Mouse (Mus musculus): ENCODE results near the gene Cd40. TPM values are rescaled to one million over a fixed set of nuclear protein-coding genes. Genes with fewer than 3 reads are reported as not detected.

Gene Cd40
- polyA plus RNA-seq, 1 experiment from 2014 or later, result 6.4 TPM

DNA sequence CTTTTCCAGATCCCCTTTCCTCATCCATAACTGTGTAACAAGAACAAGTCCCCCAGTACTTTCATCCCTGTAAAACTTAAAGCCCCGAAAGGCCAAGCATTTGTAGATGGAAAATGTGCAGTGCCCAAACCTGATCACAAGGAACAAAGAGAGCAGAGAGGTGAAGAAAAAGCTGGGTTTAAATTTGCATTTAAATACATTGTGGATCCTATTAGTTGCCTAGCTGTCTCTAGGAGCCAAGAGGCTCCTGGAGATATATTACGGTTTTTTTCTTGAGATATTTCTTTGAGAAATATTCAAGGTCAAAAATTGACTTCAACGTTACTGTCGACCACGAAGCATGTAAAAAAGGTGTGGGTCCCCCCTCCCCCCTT, 20.4 kb upstream of the Cd40 start:
- H3K36me3 ChIP-seq, result peaks cover 9% of the 10 kb centered on the region
- no peaks in the 10 kb centered on the region for H3K27me3 ChIP-seq (ENCODE audit: low read depth, poor library complexity, severe bottlenecking)
- no peaks in the 10 kb centered on the region for H3K9me3 ChIP-seq (replicated peaks)
- 32% methylated on average over 5 of the region's 5 CpGs for WGBS
- H3K4me1 ChIP-seq, result peaks cover 46% of the 10 kb centered on the region
- H3K4me3 ChIP-seq, result peak overlapping the region; percentile 92
- peak overlapping the region; percentile 100 for H3K27ac ChIP-seq (replicated peaks)
- no peak for DNase-seq (ENCODE audit: low spot score)

DNA sequence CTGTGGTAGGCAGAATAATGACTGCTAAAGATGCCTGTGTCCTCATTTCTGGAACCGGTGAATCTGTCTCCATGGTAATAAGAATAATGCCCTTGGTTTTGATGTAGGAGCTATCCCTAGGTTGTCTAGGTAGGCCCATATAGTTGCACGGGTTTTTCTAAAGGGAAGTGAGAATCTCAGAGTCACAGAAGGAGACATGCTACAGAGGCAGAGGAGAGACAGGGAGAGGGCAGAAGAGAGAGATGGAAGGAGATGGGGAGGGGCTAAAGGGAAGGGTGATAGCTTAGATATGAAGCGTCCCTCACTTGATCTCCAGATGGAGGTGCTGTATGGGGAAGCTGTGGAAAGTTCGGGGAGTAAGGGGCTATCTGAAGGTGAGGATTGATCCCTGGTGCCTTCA, 18.0 kb upstream of the Cd40 start:
- peaks cover 33% of the 10 kb centered on the region for H3K4me1 ChIP-seq
- H3K9me3 ChIP-seq (replicated peaks), result no peaks in the 10 kb centered on the region
- no peaks in the 10 kb centered on the region for H3K36me3 ChIP-seq
- no peak overlapping the region; the same call in 1 of the 2 replicates for H3K27ac ChIP-seq (replicated peaks)
- H3K27me3 ChIP-seq (ENCODE audit: low read depth, poor library complexity, severe bottlenecking), result peaks cover 19% of the 10 kb centered on the region
- 69% methylated on average over 4 of the region's 4 CpGs for WGBS
- H3K4me3 ChIP-seq, result no peak overlapping the region
- no peak for DNase-seq (ENCODE audit: low spot score)

- no peak overlapping the region for H3K4me3 ChIP-seq
- 79% methylated on average over 5 of the region's 5 CpGs for WGBS
- peaks cover 29% of the 10 kb centered on the region for H3K27me3 ChIP-seq (ENCODE audit: low read depth, poor library complexity, severe bottlenecking)
- no peak overlapping the region for H3K27ac ChIP-seq (replicated peaks)
- H3K9me3 ChIP-seq (replicated peaks), result no peaks in the 10 kb centered on the region
- peaks cover 22% of the 10 kb centered on the region for H3K4me1 ChIP-seq
- no peak for DNase-seq (ENCODE audit: low spot score)
- no peaks in the 10 kb centered on the region for H3K36me3 ChIP-seq
Observed at GRCm38 (mm10) chr2:165042126-165042525, 13.3 kb upstream of the Cd40 start.

GRCm38 (mm10) chr2:165043090-165043636, 12.3 kb upstream of the Cd40 start:
- no peaks in the 10 kb centered on the region for H3K9me3 ChIP-seq (replicated peaks)
- H3K4me1 ChIP-seq, result peaks cover 22% of the 10 kb centered on the region
- peaks cover 29% of the 10 kb centered on the region for H3K27me3 ChIP-seq (ENCODE audit: low read depth, poor library complexity, severe bottlenecking)
- peak overlapping the region; percentile 65 for H3K27ac ChIP-seq (replicated peaks)
- H3K36me3 ChIP-seq, result no peaks in the 10 kb centered on the region
- peak; percentile 35 for DNase-seq (ENCODE audit: low spot score)
- H3K4me3 ChIP-seq, result peak overlapping the region; percentile 39
- WGBS, result 13% methylated on average over 17 of the region's 17 CpGs

- 62% methylated on average over 2 of the region's 2 CpGs for WGBS
- Histone ChIP-seq H3K9me3 (replicated peaks) (no peaks in the 10 kb centered on the region), H3K27ac (replicated peaks) (peak overlapping the region; percentile 65), H3K36me3 (no peaks in the 10 kb centered on the region), H3K27me3 (ENCODE audit: low read depth, poor library complexity, severe bottlenecking) (peaks cover 29% of the 10 kb centered on the region), H3K4me3 (peak overlapping the region; percentile 39; the same call in 1 of the 2 replicates), H3K4me1 (peaks cover 22% of the 10 kb centered on the region)
- DNase-seq (ENCODE audit: low spot score), result no peak
Observed at GRCm38 (mm10) chr2:165043729-165044128, 11.7 kb upstream of the Cd40 start.

DNA sequence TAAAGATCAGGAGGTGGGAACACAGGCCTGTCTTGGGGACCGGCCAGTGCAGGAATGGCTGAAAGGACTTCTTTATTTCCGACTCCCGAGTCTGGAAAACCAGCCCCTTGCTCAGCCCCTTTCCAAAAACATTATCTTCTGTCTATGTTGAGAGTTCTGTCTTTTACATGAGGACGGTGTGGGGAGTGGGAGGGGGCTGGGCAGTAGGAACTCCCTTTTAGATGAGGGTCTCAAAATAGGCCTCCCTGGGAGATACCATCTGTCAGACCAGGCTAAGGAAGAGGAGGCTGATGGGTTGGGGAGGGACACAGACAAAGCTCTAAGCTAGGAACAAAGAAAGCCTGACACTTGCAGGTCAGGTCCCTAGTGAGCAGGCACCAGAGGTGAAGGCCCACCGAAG, 6.4 kb upstream of the Cd40 start:
- Histone ChIP-seq H3K27ac (replicated peaks) (peak overlapping the region; percentile 29; the same call in 1 of the 2 replicates), H3K4me3 (no peak overlapping the region)
- 66% methylated on average over 5 of the region's 5 CpGs for WGBS

DNA sequence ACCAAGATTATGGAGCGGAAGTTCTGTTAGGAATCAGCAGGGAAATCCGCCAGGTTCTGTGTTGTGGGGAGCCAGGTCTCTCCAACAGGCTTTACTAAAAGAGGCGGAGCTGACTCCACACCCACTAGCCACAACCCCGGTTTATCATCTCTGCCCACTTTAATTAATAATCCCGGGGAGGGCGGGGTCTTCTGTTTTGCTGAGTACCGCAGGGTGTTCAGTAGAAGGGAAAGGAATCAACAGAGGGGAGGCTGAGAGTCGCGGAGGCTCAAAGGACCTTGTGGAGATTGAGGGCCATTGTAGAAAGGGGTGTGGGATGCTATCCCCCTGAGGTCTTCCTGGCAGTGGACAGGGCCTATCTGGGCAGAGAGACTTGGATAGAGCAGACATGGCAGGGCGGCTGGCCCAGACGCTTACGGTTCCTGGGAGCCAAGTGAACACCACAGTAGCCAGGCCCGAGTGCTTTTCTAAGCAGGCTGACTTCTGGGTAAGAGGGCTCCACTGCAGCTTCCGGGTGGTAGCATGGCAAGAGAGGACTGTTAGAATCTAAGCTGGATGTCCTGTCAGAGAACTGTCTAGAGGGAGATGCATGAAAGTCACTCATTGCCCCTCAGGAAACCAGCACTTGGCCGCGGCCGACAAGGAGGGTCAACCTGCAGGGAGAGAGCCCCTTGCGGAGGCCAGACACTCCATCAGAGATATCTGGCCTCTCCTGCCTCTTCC, 4.4 kb upstream of the Cd40 start:
- peak overlapping the region; percentile 61 for H3K27ac ChIP-seq (replicated peaks)
- peaks cover 16% of the 10 kb centered on the region for H3K27me3 ChIP-seq (ENCODE audit: low read depth, poor library complexity, severe bottlenecking)
- DNase-seq (ENCODE audit: low spot score), result no peak
- WGBS, result 74% methylated on average over 18 of the region's 18 CpGs
- no peaks in the 10 kb centered on the region for H3K9me3 ChIP-seq (replicated peaks)
- no peaks in the 10 kb centered on the region for H3K36me3 ChIP-seq
- no peak overlapping the region for H3K4me3 ChIP-seq
- H3K4me1 ChIP-seq, result peaks cover 38% of the 10 kb centered on the region

More for the DNA sequence above, 6.4 kb upstream of the Cd40 start:
- DNase-seq (ENCODE audit: low spot score), result no peak
- Histone ChIP-seq H3K4me1 (peaks cover 33% of the 10 kb centered on the region), H3K36me3 (no peaks in the 10 kb centered on the region), H3K27me3 (ENCODE audit: low read depth, poor library complexity, severe bottlenecking) (peaks cover 8% of the 10 kb centered on the region; the same call in 1 of the 2 replicates), H3K9me3 (replicated peaks) (no peaks in the 10 kb centered on the region)

DNA sequence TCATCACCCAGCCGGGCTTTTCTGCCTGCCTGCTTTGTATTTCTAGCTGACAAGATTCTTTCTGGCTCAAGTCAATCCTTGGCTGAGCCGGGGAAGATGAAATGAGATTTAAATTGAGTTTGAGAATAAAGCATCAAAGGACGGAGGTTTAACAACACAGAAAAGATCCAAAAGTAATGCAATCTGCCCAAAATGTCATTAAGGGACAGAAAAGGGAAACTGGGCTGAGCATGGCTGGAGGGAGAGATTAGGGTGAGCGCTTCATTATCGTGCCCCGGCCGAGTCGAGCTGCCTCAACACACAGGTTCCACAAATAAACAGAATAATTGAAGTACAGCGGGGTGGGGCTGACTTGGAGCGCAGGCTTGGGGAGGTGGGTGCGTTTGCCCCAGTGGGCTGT, 3.9 kb upstream of the Cd40 start:
- no peak for DNase-seq (ENCODE audit: low spot score)
- 26% methylated on average over 11 of the region's 11 CpGs for WGBS
- H3K4me1 ChIP-seq, result peaks cover 44% of the 10 kb centered on the region
- H3K9me3 ChIP-seq (replicated peaks), result no peaks in the 10 kb centered on the region
- H3K27me3 ChIP-seq (ENCODE audit: low read depth, poor library complexity, severe bottlenecking), result peaks cover 22% of the 10 kb centered on the region
- H3K36me3 ChIP-seq, result no peaks in the 10 kb centered on the region
- no peak overlapping the region for H3K4me3 ChIP-seq
- H3K27ac ChIP-seq (replicated peaks), result peak overlapping the region; percentile 61

DNA sequence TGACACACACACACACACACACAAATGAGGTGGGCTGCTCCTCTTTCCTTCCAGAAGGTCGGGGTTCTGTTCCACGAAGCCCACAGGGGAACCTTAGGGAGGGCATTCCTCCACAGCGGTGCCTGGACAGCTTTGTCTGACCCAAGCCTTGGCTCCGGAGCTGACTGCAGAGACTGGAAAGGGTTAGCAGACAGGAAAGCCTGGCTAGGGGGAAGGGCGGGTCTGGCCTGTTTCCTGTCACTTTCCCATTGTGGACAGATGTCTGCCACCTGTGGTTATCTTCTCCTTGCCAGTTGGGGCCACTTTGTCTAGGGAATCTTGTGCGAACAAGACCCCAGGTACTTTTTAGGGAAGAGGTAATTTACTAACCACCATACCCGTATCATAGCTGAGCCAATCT, 478 bp downstream of the Cd40 start:
- peak overlapping the region; percentile 51 for H3K4me3 ChIP-seq
- H3K27me3 ChIP-seq (ENCODE audit: low read depth, poor library complexity, severe bottlenecking), result peaks cover 35% of the 10 kb centered on the region
- no peaks in the 10 kb centered on the region for H3K9me3 ChIP-seq (replicated peaks)
- DNase-seq (ENCODE audit: low spot score), result no peak
- H3K27ac ChIP-seq (replicated peaks), result peak overlapping the region; percentile 76; the same call in 1 of the 2 replicates
- peaks cover 43% of the 10 kb centered on the region for H3K4me1 ChIP-seq
- no peaks in the 10 kb centered on the region for H3K36me3 ChIP-seq
- 7% methylated on average over 7 of the region's 7 CpGs for WGBS

DNA sequence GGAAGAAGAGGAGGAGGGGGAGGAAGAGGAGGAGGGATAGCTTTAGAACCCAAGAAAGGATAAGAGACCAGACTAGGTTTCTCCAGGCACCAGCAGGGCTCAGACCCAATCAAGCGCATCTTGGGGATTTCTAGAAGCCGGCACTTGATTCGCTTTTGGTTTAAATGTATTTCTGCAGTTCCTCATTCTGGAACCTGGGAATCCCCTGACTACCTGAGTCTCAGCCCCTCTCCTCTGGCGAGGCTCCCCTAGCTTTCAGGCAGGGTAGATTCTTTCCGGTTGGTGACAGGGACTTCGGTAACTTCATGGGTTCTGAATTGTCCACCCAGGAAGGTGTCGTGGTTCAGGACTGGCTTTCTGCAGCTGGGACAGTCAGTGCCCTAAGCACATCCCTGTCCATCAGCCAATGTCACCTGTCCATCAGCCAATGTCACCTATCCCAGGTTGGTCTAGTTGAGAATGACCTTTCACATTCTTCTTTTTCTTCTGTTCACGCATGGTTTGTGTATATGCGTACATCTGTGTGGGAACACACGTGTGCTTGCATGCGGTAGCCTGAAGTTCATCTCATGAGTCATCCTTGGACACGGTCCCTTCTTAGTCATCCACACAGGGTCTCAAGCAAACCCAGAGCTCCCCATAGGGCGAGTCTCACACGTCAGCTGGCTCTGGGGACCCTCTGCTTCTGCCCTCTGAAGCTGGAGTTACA, 1.1 kb downstream of the Cd40 start:
- Histone ChIP-seq H3K27ac (replicated peaks) (no peak overlapping the region), H3K4me1 (peaks cover 37% of the 10 kb centered on the region), H3K9me3 (replicated peaks) (no peaks in the 10 kb centered on the region), H3K4me3 (peak overlapping the region; percentile 51; the same call in 1 of the 2 replicates), H3K27me3 (ENCODE audit: low read depth, poor library complexity, severe bottlenecking) (peaks cover 30% of the 10 kb centered on the region), H3K36me3 (no peaks in the 10 kb centered on the region)
- no peak for DNase-seq (ENCODE audit: low spot score)
- WGBS, result 80% methylated on average over 14 of the region's 14 CpGs

DNA sequence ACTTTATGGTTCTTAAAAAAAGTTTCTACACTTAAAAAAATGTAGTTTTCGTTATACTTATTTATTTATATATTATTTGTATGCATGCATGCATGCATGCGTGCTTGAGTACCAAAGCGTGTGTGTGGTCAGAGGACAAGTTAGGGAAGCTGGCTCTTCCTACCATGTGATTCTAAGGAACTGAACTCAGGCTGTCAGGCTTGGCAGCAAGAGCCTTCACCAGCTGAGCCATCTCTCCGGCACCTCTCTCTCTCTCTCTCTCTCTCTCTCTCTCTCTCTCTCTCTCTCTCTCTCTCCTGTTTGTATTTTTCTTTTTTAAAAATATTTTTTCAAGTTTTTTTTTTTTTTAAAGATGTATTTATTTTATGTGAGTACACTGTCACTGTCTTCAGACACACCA, 4.5 kb downstream of the Cd40 start:
- WGBS, result 91% methylated on average over 4 of the region's 4 CpGs
- peaks cover 31% of the 10 kb centered on the region for H3K4me1 ChIP-seq
- H3K4me3 ChIP-seq, result no peak overlapping the region
- no peaks in the 10 kb centered on the region for H3K9me3 ChIP-seq (replicated peaks)
- no peak overlapping the region for H3K27ac ChIP-seq (replicated peaks)
- no peaks in the 10 kb centered on the region for H3K36me3 ChIP-seq
- no peak for DNase-seq (ENCODE audit: low spot score)
- H3K27me3 ChIP-seq (ENCODE audit: low read depth, poor library complexity, severe bottlenecking), result peaks cover 22% of the 10 kb centered on the region

DNA sequence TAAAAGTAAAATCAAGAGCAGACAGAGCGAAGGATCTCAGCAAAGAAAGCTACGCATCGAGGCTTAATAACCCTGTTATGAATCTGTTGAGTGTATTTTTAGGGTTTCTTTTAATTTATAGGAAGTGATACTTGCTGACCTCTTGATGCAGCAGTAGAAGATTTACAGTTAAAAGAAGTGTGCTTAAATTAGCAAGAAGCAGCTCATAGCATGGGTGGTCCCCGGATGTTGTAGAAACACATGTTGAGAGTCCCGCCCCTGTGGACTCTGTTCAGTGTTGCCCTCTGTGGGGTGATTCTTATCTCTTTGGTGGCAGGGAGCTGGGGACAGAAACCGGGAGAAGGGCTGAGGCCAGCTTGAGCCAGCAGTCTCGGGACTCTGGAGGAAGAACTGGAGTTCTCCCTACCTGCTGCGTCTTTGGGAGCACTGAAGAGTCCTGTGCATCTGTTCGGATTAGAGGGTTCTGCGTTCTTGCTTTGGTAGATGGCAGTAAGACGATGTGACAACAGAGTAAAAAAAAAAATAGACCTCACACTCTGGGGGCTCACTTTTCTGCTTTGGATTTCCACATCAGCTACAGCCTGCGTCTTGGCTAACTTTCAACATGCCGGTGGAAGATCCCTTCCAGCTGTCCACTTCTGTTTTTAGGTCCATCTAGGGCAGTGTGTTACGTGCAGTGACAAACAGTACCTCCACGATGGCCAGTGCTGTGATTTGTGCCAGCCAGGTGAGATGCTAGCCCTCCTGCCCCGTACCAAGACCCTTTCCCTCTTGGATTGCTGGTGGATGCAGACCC, 6.4 kb downstream of the Cd40 start:
- H3K27ac ChIP-seq (replicated peaks), result no peak overlapping the region
- no peak for DNase-seq (ENCODE audit: low spot score)
- no peak overlapping the region for H3K4me3 ChIP-seq
- H3K4me1 ChIP-seq, result peaks cover 14% of the 10 kb centered on the region
- peaks cover 12% of the 10 kb centered on the region for H3K27me3 ChIP-seq (ENCODE audit: low read depth, poor library complexity, severe bottlenecking)
- no peaks in the 10 kb centered on the region for H3K36me3 ChIP-seq
- H3K9me3 ChIP-seq (replicated peaks), result no peaks in the 10 kb centered on the region
- 87% methylated on average over 16 of the region's 16 CpGs for WGBS

Measured in midbrain, embryonic 10.5 days (tissue).